Mouse (Mus musculus) frontal cortex, postnatal 10 days (tissue): Measurements from ENCODE around the gene Dnm3.

Experiments
- DNase-seq, 2 experiments: peaks; one replicate each; pipeline ENCODE4 v3.0.0; 2022; ENCODE audit warnings: low spot score in 2 of 2, mixed read lengths in 1 of 2

Dnm3 gene

GRCm38 (mm10) chr1:162477246-162478209, at the start of gene Dnm3:
Gene Dnm3, minus strand, starts transcription at chr1:162478034.
- DNase-seq: peak; percentile 83 to 88

DNA sequence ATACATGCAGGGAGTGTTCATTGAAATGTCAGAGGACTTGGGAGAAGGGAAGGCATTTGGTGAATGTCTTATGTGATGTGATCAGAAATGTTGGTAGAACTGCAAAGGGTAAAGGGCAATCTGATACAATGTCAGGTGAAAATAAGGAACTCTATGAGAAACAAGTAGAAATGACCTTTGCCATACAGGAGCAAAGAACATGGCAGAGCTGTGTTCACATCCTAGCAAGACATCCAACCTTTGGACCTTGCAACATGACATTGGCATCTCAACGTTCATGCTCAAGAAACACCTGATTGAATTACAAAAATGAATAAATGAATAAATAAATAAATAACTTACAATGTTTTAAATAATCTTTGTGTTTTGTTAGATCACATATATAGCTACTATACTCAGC, 37.3 kb upstream of the Dnm3 start:
- no peak for DNase-seq

DNA sequence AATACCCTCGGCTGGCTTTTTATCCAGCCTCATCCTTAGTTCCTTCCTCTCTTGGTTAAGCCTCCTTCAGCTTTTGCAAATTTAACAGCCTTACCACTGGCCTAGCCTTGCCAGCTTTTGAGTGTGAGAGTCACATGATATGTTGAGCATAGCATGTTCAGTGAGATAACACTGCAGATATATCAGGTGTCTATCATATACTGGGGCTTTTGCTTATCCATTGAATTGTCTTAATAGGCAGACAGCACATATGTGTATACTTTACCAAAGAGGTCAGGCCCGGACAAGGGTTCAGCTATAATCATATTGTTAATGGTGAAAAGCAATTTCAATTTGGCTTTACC, 32.2 kb upstream of the Dnm3 start:
- DNase-seq: no peak

DNA sequence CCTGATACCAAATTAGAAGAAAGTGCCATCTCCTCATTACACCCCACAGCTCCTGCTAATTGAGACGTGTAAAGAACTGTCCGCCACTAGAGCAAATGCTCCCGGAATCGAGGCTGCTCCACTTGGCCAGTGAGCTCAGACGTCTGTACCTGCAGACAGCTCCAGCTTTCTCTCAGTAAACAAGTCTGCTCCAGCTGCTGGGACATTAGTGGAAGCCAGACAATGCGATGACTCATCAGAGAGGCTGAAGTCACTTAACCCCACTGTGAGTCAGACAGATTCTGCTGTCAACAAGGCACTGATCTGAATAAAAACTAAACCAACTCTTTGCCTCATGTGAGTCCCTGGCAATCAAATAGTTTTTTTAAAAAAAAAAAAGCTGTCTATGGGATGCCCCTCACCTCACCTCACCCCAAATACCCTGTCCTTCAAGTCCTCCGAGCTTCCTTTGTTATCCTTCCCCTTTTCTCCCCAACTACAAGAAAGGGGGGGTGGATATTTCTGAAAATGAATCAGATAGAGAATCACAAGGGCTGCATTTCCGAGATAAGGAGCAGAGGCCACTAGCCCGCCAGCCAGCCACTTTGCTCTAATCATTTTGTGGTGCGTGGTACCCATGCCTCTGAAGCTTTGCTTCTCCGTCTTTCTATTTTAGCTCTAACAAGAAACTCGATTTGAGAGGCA, 31.6 kb upstream of the Dnm3 start:
- no peak for DNase-seq

DNA sequence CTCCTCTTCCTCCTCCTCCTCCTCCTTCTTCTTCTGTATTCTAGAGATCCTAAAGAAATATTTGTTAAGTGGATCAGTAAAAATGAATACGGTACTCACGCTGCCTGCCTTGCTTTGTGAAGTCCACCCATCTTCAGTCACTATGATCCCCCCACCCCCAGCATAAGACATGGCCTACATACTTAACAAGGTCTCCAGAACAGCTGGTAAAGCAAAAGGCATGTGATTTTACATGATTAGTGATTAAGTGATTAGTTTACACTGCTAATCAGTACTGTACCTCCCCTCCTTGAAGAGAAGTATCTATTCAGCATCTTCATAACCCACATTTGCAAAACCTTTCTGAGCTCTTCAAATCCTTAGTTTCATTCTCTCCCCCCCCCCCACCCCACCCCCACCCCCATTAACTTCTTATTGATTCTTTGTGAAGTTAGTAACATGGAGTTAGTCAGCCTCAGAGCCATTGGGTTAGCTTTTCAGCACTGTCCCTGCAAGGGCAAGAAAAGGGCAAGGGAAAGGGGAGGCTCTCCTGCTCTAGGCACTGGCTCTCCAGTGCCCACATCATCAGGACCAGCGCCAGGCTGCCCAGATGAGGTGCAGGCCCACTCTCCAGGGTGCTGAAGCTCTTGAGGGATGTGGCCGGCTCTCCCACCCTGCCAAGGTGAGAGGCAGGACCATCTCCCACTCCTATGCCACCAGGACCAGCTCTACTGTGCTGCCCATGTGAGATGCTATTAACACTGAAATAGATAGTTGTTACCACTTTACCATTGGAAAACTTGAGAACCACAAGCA, 30.6 kb upstream of the Dnm3 start:
- DNase-seq: no peak

- no peak for DNase-seq
These were observed 28.7 kb upstream of the Dnm3 start for GRCm38 (mm10) chr1:162506516-162506915.

- no peak for DNase-seq
These were observed 27.8 kb upstream of the Dnm3 start for GRCm38 (mm10) chr1:162505649-162506048.

DNA sequence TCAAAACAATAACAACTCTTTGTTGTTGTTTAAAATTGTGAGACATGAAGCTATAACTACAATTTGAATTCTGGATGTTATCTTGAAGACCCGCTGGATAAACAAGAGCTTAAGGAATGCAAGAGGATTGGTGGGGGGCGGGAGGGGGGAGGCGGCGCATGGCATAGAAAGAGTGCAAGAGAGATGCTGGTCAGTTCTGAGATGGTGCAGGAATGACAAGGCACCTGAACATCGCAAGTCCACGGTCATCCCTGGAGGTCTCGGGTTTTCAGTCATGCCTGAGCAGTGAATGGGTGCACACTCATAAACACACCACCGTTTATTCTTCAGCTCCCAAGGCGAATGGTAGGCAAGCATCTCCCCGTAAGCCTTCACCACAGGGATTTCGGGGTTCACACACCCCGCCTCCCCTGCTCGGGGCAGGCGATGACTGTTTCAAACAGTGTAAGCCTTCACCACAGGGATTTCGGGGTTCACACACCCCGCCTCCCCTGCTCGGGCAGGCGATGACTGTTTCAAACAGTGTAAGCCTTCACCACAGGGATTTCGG, 1.2 kb downstream of the Dnm3 start:
- DNase-seq: no peak

DNA sequence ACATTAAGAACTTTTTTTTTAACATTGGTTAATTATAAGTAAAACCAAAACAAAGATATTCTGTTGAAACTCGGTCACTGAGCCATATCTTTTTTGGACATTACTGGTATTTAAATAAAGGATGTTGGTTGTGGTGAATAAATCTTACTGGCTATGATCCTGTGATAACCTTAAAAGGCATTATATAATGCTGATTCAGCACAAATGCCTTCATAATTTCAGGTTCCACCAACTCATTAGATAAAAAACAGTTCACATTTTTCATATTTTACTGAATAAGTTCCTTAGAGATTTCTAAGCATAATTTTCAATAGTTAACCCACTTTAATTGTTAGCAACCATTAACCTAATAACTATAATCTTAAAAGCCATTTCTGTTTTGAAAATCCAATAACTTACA, 4.9 kb downstream of the Dnm3 start:
- no peak for DNase-seq

DNA sequence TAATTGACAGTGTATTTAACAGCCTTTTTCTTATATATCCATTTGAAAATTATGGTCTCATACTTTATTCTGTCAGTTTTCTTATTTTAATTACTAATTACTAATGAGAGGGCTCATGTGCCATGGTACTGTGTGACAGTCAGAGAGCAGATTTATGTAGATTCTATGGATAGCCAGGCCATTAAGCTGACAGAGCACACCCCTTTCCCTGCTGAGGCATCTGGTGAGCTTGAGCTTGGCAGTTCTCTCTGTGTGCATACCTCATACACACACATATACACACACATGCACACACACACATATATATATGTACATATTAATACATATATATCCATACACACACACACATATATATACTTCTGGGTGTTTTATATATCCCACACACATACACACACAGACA, 6.7 kb downstream of the Dnm3 start:
- DNase-seq: no peak

- DNase-seq: no peak
These were observed 8.0 kb downstream of the Dnm3 start for GRCm38 (mm10) chr1:162469752-162470280.

DNA sequence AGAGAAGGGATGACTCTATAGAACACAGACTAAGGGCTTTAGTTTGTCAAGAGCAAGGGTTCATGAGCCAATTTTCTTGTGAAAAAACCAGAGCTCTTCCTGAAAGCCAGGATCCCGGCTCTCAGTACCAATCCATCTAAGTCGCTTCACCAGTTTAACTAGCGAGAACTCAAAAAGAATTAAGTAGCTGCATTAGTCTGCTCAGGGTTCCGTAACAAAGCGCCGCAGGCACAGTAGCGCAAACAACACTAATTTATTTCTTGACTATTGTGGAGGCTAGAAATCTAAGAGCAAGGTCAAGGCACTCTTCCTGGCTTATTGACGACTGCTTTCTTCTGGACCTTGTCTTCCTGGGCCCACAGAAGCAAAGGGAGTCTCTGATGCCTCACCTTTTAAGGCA, 14.2 kb downstream of the Dnm3 start:
- no peak for DNase-seq

DNA sequence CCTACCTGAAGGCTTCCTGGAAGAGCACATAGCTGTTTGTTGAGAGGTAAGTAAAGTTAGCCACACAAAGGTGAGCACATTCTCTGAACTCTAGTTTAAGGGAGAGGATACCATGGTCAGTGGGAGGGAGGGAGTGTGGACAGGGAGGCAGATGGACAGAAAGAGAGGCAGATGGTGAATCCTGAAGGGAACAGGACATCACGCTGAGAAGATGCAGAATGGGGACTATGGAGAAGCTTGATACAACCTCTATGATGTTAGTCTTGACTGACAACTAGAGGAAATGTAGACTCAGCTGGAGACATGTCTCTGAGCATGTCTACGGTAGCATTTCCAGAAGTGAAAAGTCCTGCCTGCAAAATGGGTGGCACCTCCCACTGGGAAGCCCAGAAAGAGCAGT, 19.1 kb downstream of the Dnm3 start:
- no peak for DNase-seq

- DNase-seq: no peak
These were observed 21.0 kb downstream of the Dnm3 start for GRCm38 (mm10) chr1:162456861-162457260.

- peak in 1 of 2 experiments; percentile 20 for DNase-seq
These were observed 21.4 kb downstream of the Dnm3 start for GRCm38 (mm10) chr1:162456406-162456805.

GRCm38 (mm10) chr1:162453578-162453977, 24.3 kb downstream of the Dnm3 start:
- DNase-seq: no peak

- no peak for DNase-seq
These were observed 24.8 kb downstream of the Dnm3 start for GRCm38 (mm10) chr1:162453030-162453429.

GRCm38 (mm10) chr1:162449161-162449909, 28.5 kb downstream of the Dnm3 start:
- DNase-seq: no peak

GRCm38 (mm10) chr1:162444805-162445204, 33.0 kb downstream of the Dnm3 start:
- DNase-seq: no peak

DNA sequence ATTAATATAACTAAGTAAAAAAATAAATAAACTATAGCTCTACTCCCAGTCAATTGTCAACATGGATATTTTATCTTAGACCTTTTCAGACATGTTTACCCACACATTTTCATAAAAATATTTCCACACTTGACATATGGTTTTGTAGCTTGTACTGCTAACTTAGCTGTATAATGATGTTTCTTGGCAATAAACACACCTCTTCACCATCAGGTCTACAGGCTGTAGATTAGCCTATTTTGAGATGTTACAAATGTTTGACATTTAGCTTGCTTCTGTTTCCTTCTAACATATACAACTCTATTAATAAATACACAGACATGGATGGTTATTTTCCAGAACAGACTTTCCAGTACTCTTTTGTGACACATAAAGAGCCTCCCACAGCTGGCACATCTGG, 38.3 kb downstream of the Dnm3 start:
- no peak for DNase-seq

- no peak for DNase-seq
These were observed 41.2 kb downstream of the Dnm3 start for GRCm38 (mm10) chr1:162436672-162437071.
